Mouse (Mus musculus) olfactory bulb, adult 2 months (tissue): ENCODE results near the gene Rab1a.

Source experiments
- CTCF ChIP-seq: fragments of 200-500 bp; IDR thresholded peaks from 2 replicates; pipeline ENCODE4 v1.5.1; 2012; ENCODE audit warnings: low read depth, mild to moderate bottlenecking, low read length, moderate library complexity; ENCODE audit not compliant: insufficient read depth
- POLR2A ChIP-seq: fragments of 200-500 bp; IDR thresholded peaks from 2 replicates; pipeline ENCODE4 v1.6.1; 2012; ENCODE audit warnings: mild to moderate bottlenecking, low read depth, low read length, moderate library complexity; ENCODE audit not compliant: insufficient read depth

GRCm38 (mm10) chr11:20244336-20245290 lies 43.4 kb downstream of the Rab1a start:
- TF ChIP-seq POLR2A (no peak), CTCF (no peak)
